Mouse (Mus musculus) layer of hippocampus, postnatal 14 days (tissue): ENCODE results near the gene Shmt2. TPM values are rescaled to one million over a fixed set of nuclear protein-coding genes. Genes with fewer than 3 reads are reported as not detected.

Source experiments
- DNase-seq, 2 experiments: peaks; one replicate each; pipeline ENCODE4 v3.0.0; 2021 to 2022; ENCODE audit warnings: low spot score in 2 of 2, mixed read lengths in 1 of 2
- total RNA-seq, 2 experiments: library from RNA; stranded (reverse); gene quantifications; 2 replicates each; pipeline ENCODE4 v1.2.3; 2021

Shmt2 gene
- total RNA-seq, 2 experiments from 2014 or later: 33.0 to 35.5 TPM

GRCm38 (mm10) chr10:127513501-127514091 lies 8.6 kb downstream of the Shmt2 start:
- no peak for DNase-seq

- peak; percentile 96 to 97 for DNase-seq
These were observed 9.4 kb downstream of the Shmt2 start for GRCm38 (mm10) chr10:127512813-127513212.

- no peak for DNase-seq
These were observed 10.0 kb downstream of the Shmt2 start for GRCm38 (mm10) chr10:127512307-127512666.

GRCm38 (mm10) chr10:127511634-127512306 lies 10.5 kb downstream of the Shmt2 start:
- peak; percentile 76 to 87 for DNase-seq

- DNase-seq: peak in 1 of 2 experiments; percentile 21
These were observed 11.2 kb downstream of the Shmt2 start for GRCm38 (mm10) chr10:127510895-127511617.

GRCm38 (mm10) chr10:127509837-127510701 lies 12.2 kb downstream of the Shmt2 start:
- DNase-seq: peak; percentile 48 to 66

GRCm38 (mm10) chr10:127509051-127509836 lies 13.0 kb downstream of the Shmt2 start:
- peak; percentile 87 to 90 for DNase-seq

GRCm38 (mm10) chr10:127508239-127508638 lies 14.0 kb downstream of the Shmt2 start:
- DNase-seq: peak; percentile 78 to 81

GRCm38 (mm10) chr10:127500894-127501893 lies 21.1 kb downstream of the Shmt2 start, which contains the start of gene Stac3:
Gene Stac3 (plus strand): TSS chr10:127501686.
- no peak for DNase-seq

GRCm38 (mm10) chr10:127500042-127500441 lies 22.2 kb downstream of the Shmt2 start:
- no peak for DNase-seq

- no peak for DNase-seq
These were observed 22.7 kb downstream of the Shmt2 start for GRCm38 (mm10) chr10:127499516-127499915.

- DNase-seq: no peak
These were observed 26.1 kb downstream of the Shmt2 start for GRCm38 (mm10) chr10:127496156-127496555.

- DNase-seq: no peak
These were observed 30.1 kb downstream of the Shmt2 start for GRCm38 (mm10) chr10:127492118-127492517.

- no peak for DNase-seq
These were observed 31.1 kb downstream of the Shmt2 start for GRCm38 (mm10) chr10:127491128-127491512.

GRCm38 (mm10) chr10:127490160-127491127 lies 31.8 kb downstream of the Shmt2 start:
- no peak for DNase-seq

GRCm38 (mm10) chr10:127488856-127489255 lies 33.4 kb downstream of the Shmt2 start:
- DNase-seq: no peak

GRCm38 (mm10) chr10:127485235-127485634 lies 37.0 kb downstream of the Shmt2 start:
- no peak for DNase-seq
